Comparison of ENCODE assay signal across 8 mouse cellular contexts in the genomic region with DNA sequence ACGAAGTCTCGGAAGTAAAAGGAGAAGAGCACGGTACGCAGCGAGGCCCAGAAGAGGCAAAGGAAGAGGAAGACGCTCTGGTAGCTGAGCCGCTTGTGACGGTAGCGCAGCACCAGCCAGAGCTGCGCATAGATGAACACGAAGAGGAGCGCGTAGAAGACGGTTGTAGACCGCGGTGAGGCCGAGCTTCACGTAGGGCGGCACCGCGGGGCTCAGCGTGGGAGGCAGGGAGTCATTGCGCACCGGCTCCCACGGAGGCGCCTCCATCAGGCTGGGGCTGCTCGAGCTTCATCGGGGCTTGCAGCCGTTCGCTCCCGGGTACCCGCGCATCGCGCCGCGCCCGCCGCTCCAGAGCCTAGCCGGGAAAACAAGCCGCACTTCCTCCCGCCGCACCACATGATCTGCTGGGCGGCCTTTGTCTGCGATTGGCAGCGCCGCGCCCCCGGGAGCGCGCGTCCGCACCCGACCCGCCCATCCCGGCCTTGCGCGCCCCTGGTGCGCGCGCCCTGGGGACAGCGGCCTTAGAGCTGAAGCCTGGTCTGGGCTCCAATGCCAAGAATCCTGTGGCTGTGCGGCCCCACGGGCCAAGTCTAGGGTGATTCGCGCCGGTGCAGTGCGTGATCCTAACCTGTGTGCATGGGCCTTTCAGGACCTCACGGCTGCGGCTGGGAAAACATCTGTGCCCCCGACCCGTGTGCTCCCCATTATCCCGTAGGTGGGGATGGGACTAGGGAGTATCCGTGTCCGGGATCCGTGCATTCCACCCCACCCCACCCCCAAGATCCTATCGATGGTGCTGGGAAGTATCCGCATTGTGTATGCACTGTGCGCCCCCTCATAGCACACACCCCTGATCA.
DNase-seq lines count a peak whose midpoint lies in the region; ATAC-seq lines count a peak whose summit lies in the region.
"Not testable (repeated sequence)": the region's sequence is repeated elsewhere in the genome, so short reads cannot be mapped to it uniquely, and the experiment has no call there.

No protein-coding gene starts in this region.

- H3K4me3 ChIP-seq in hindbrain, embryonic 12.5 days = peak overlapping the region; percentile 43
- H3K4me3 ChIP-seq in lung, embryonic 16.5 days (ENCODE audit: low read length) = peak overlapping the region; percentile 50

- H3K36me3 ChIP-seq in hindbrain, embryonic 12.5 days; lung, embryonic 16.5 days (ENCODE audit: control insufficient read depth, insufficient read depth, low read length): not testable (repeated sequence)

- peak overlapping the region; percentile 57; the same call in 1 of the 2 replicates for H3K9ac ChIP-seq in hindbrain, embryonic 12.5 days
- H3K9ac ChIP-seq in lung, embryonic 16.5 days (ENCODE audit: low read length) = peak overlapping the region; percentile 57

- H3K27ac ChIP-seq in hindbrain, embryonic 12.5 days = peak overlapping the region; percentile 77
- H3K27ac ChIP-seq in lung, embryonic 16.5 days (ENCODE audit: low read length) = not testable (repeated sequence)

- not testable (repeated sequence) for H3K27me3 ChIP-seq in hindbrain, embryonic 12.5 days; lung, embryonic 16.5 days (ENCODE audit: control insufficient read depth, insufficient read depth, low read depth, low read length)

- DNase-seq in Muller cell, postnatal 12 days (ENCODE audit: inconsistent ontology term) = peak; percentile 73
- DNase-seq in cerebellum, postnatal 14 days = peak; percentile 59 to 77
- DNase-seq in frontal cortex, postnatal 14 days (ENCODE audit: low spot score in 2 of 2) = peak; percentile 46 to 64
- DNase-seq in layer of hippocampus, postnatal 14 days (ENCODE audit: low spot score in 2 of 2) = peak; percentile 64 to 82
- DNase-seq in ovary, adult 18-20 months (ENCODE audit: low spot score) = peak; percentile 74
- peak; percentile 22 to 27 for DNase-seq in thymus, postnatal 10 days (ENCODE audit: low spot score in 2 of 2)

- H3K9me3 ChIP-seq in hindbrain, embryonic 12.5 days (replicated peaks); lung, embryonic 16.5 days (ENCODE audit: control insufficient read depth, low read length): not testable (repeated sequence)

- peak overlapping the region; percentile 46 for H3K4me2 ChIP-seq in hindbrain, embryonic 12.5 days (replicated peaks)
- peak overlapping the region; percentile 56 for H3K4me2 ChIP-seq in lung, embryonic 16.5 days (ENCODE audit: low read depth, low read length)

- not testable (repeated sequence) for H3K4me1 ChIP-seq in hindbrain, embryonic 12.5 days; lung, embryonic 16.5 days (replicated peaks; ENCODE audit: control insufficient read depth, insufficient read depth, low read length)

- peak; percentile 91 for ATAC-seq in hindbrain, embryonic 12.5 days (ENCODE audit: low FRiP score)
- peak; percentile 94 for ATAC-seq in lung, embryonic 16.5 days (ENCODE audit: low read depth)

- WGBS in hindbrain, embryonic 12.5 days = under 1% methylated on average over 65 of the region's 79 CpGs
- WGBS in lung, embryonic 16.5 days = under 1% methylated on average over 31 of the region's 79 CpGs
